Mouse (Mus musculus): ENCODE results near the gene Lrrc74b. TPM values are rescaled to one million over a fixed set of nuclear protein-coding genes. Genes with fewer than 3 reads are reported as not detected.

The Lrrc74b gene
- polyA plus RNA-seq, 1 experiment: 0.36 TPM

GRCm38 (mm10) chr16:17526223-17526622 is 34.8 kb downstream of the Lrrc74b start:
- Histone ChIP-seq H3K4me3 (replicated peaks; ENCODE audit: insufficient read depth, low read depth, low read length) (no peak overlapping the region), H3K4me1 (ENCODE audit: control insufficient read depth, insufficient read depth, low read length) (no peaks in the 10 kb centered on the region), H3K27ac (ENCODE audit: insufficient read depth, low read length) (no peak overlapping the region), H3K27me3 (ENCODE audit: control insufficient read depth, insufficient read depth, low read length) (no peaks in the 10 kb centered on the region)
- WGBS: 87% methylated on average over 6 of the region's 6 CpGs
- DNase-seq: no peak
- no peak for TF ChIP-seq POLR2A (IDR thresholded peaks at IDR 0.05; ENCODE audit: borderline replicate concordance, insufficient read depth, low read length)
- TF ChIP-seq CTCF (IDR thresholded peaks at IDR 0.05; ENCODE audit: borderline replicate concordance, insufficient read depth, low read depth, low read length): no peak

DNA sequence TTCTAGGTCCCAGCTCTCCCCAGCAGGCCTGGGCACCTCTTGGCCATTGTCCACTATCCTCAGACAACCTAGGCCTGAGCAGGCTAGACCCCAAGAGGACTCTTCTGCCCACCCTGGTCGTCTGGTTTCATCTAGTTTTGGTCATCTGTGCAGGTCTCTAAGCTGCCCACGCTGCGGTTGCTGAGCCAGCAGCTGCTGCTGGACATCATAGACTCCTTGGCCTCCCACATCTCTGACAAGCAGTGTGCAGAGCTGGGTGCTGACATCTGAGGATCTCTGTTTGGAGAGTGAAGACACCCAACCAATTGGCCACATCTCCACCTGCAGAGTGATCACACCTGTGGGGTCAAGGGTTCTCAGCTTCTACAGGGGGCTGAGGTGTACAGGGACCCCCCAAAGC is 35.5 kb downstream of the Lrrc74b start:
- peak in 1 of 2 experiments; percentile 21 for DNase-seq
- 70% methylated on average over 3 of the region's 3 CpGs for WGBS
- Histone ChIP-seq H3K27me3 (ENCODE audit: control insufficient read depth, insufficient read depth, low read length) (no peaks in the 10 kb centered on the region), H3K4me1 (ENCODE audit: control insufficient read depth, insufficient read depth, low read length) (no peaks in the 10 kb centered on the region), H3K4me3 (replicated peaks; ENCODE audit: insufficient read depth, low read depth, low read length) (no peak overlapping the region), H3K27ac (ENCODE audit: insufficient read depth, low read length) (no peak overlapping the region)
- TF ChIP-seq CTCF (IDR thresholded peaks at IDR 0.05; ENCODE audit: borderline replicate concordance, insufficient read depth, low read depth, low read length) (no peak), POLR2A (IDR thresholded peaks at IDR 0.05; ENCODE audit: borderline replicate concordance, insufficient read depth, low read length) (no peak)

DNA sequence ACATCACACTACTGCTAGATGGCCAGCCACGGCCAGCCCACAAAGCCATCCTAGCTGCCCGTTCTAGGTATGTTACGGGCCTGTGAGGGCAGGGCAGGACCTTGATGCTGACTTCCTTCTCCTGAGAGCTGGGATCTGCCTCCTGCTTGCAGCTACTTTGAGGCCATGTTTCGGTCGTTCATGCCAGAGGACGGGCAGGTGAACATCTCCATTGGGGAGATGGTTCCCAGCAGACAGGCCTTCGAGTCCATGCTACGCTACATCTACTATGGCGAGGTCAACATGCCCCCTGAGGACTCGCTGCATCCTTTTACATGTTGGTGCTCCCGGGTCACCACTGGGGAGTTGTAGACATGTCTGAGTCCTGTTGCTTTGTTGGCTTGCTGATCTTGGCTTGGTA is 36.9 kb downstream of the Lrrc74b start:
- WGBS: 87% methylated on average over 11 of the region's 11 CpGs
- TF ChIP-seq POLR2A (IDR thresholded peaks at IDR 0.05; ENCODE audit: borderline replicate concordance, insufficient read depth, low read length) (no peak), CTCF (IDR thresholded peaks at IDR 0.05; ENCODE audit: borderline replicate concordance, insufficient read depth, low read depth, low read length) (no peak)
- Histone ChIP-seq H3K27ac (ENCODE audit: insufficient read depth, low read length) (no peak overlapping the region), H3K4me1 (ENCODE audit: control insufficient read depth, insufficient read depth, low read length) (no peaks in the 10 kb centered on the region), H3K4me3 (replicated peaks; ENCODE audit: insufficient read depth, low read depth, low read length) (no peak overlapping the region), H3K27me3 (ENCODE audit: control insufficient read depth, insufficient read depth, low read length) (no peaks in the 10 kb centered on the region)
- peak in 1 of 2 experiments; percentile 11 for DNase-seq

GRCm38 (mm10) chr16:17518910-17519309 is 42.1 kb downstream of the Lrrc74b start:
- no peaks in the 10 kb centered on the region for H3K4me1 ChIP-seq (ENCODE audit: control insufficient read depth, insufficient read depth, low read length)
- no peaks in the 10 kb centered on the region for H3K27me3 ChIP-seq (ENCODE audit: control insufficient read depth, insufficient read depth, low read length)
- WGBS: 29% methylated on average over 2 of the region's 2 CpGs
- H3K4me3 ChIP-seq (replicated peaks; ENCODE audit: insufficient read depth, low read depth, low read length): no peak overlapping the region
- H3K27ac ChIP-seq (ENCODE audit: insufficient read depth, low read length): no peak overlapping the region
- no peak for TF ChIP-seq POLR2A (IDR thresholded peaks at IDR 0.05; ENCODE audit: borderline replicate concordance, insufficient read depth, low read length)
- TF ChIP-seq CTCF (IDR thresholded peaks at IDR 0.05; ENCODE audit: borderline replicate concordance, insufficient read depth, low read depth, low read length): no peak
- no peak for DNase-seq

- Histone ChIP-seq H3K4me1 (ENCODE audit: control insufficient read depth, insufficient read depth, low read length) (peaks cover 18% of the 10 kb centered on the region), H3K27me3 (ENCODE audit: control insufficient read depth, insufficient read depth, low read length) (no peaks in the 10 kb centered on the region), H3K27ac (ENCODE audit: insufficient read depth, low read length) (0 out of 2 replicates have a peak overlapping the region, but pooled peaks have one; percentile 46), H3K4me3 (replicated peaks; ENCODE audit: insufficient read depth, low read depth, low read length) (no peak overlapping the region)
- DNase-seq: peak in 1 of 2 experiments; percentile 38
- TF ChIP-seq CTCF (IDR thresholded peaks at IDR 0.05; ENCODE audit: borderline replicate concordance, insufficient read depth, low read depth, low read length) (no peak), POLR2A (IDR thresholded peaks at IDR 0.05; ENCODE audit: borderline replicate concordance, insufficient read depth, low read length) (no peak)
- WGBS: 32% methylated on average over 4 of the region's 4 CpGs
Measured at GRCm38 (mm10) chr16:17511431-17511830, 49.6 kb downstream of the Lrrc74b start.

DNA sequence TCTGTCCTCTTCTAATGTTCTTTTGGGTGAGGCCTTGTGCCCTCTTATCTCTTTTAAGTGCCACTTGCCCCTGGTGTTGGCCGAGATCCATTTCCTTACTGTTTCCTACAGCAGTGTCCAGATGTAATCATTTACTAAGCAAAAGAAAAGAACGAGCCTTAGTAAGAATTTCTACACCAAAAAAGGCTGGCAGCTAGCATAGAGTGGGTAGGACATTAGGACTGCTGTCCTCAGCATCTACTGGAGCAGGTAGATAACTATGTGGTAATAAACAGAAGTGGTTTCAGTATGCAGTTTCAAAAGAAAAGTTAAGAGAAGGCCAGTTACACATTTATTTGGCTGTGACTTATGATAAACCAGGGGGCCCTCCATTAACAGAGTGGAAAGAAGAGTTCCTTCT is 50.4 kb downstream of the Lrrc74b start:
- DNase-seq: no peak
- H3K4me3 ChIP-seq (replicated peaks; ENCODE audit: insufficient read depth, low read depth, low read length): no peak overlapping the region
- 82% methylated on average over 2 of the region's 2 CpGs for WGBS
- H3K27ac ChIP-seq (ENCODE audit: insufficient read depth, low read length): no peak overlapping the region
- TF ChIP-seq POLR2A (IDR thresholded peaks at IDR 0.05; ENCODE audit: borderline replicate concordance, insufficient read depth, low read length) (no peak), CTCF (IDR thresholded peaks at IDR 0.05; ENCODE audit: borderline replicate concordance, insufficient read depth, low read depth, low read length) (no peak)
- H3K4me1 ChIP-seq (ENCODE audit: control insufficient read depth, insufficient read depth, low read length): peaks cover 18% of the 10 kb centered on the region
- no peaks in the 10 kb centered on the region for H3K27me3 ChIP-seq (ENCODE audit: control insufficient read depth, insufficient read depth, low read length)

DNA sequence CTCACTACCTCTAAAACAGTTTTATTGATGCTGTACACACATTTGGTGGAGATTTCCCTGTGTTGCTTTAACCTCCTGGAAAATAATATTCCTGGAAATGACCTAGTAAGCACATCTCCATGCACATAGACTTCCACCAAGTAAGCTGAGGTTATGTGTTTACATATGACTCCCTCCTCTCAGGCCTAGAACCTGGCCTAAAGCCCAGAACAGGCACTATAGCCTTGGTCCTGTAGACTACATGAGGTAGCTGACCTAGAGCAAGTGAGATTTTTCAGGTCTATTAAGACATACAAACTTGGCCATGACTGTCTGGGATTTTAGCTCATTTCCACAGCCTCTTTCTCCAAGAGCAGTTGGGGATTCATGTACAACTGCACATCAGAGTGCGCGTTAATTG is 50.9 kb downstream of the Lrrc74b start:
- no peak overlapping the region for H3K4me3 ChIP-seq (replicated peaks; ENCODE audit: insufficient read depth, low read depth, low read length)
- WGBS: 97% methylated on average over 2 of the region's 2 CpGs

GRCm38 (mm10) chr16:17509240-17509597 is 51.8 kb downstream of the Lrrc74b start:
- Histone ChIP-seq H3K27ac (ENCODE audit: insufficient read depth, low read length) (peak overlapping the region; percentile 54), H3K27me3 (ENCODE audit: control insufficient read depth, insufficient read depth, low read length) (no peaks in the 10 kb centered on the region), H3K4me1 (ENCODE audit: control insufficient read depth, insufficient read depth, low read length) (peaks cover 18% of the 10 kb centered on the region), H3K4me3 (replicated peaks; ENCODE audit: insufficient read depth, low read depth, low read length) (peak overlapping the region; percentile 84)
- no peak for TF ChIP-seq CTCF (IDR thresholded peaks at IDR 0.05; ENCODE audit: borderline replicate concordance, insufficient read depth, low read depth, low read length)
- TF ChIP-seq POLR2A (IDR thresholded peaks at IDR 0.05; ENCODE audit: borderline replicate concordance, insufficient read depth, low read length): no peak
- DNase-seq: no peak
- under 1% methylated on average over 9 of the region's 9 CpGs for WGBS

More for the DNA sequence above, 50.9 kb downstream of the Lrrc74b start:
- TF ChIP-seq CTCF (IDR thresholded peaks at IDR 0.05; ENCODE audit: borderline replicate concordance, insufficient read depth, low read depth, low read length) (no peak), POLR2A (IDR thresholded peaks at IDR 0.05; ENCODE audit: borderline replicate concordance, insufficient read depth, low read length) (no peak)
- peak in 1 of 2 experiments; percentile 5 for DNase-seq
- Histone ChIP-seq H3K4me1 (ENCODE audit: control insufficient read depth, insufficient read depth, low read length) (peaks cover 18% of the 10 kb centered on the region), H3K27ac (ENCODE audit: insufficient read depth, low read length) (no peak overlapping the region), H3K27me3 (ENCODE audit: control insufficient read depth, insufficient read depth, low read length) (no peaks in the 10 kb centered on the region)

Data from cerebellum, adult 2 months (tissue).